Mouse (Mus musculus) adrenal gland, adult 18-20 months (tissue): Measurements from ENCODE around the gene Fam110a. TPM values are rescaled to one million over a fixed set of nuclear protein-coding genes. Genes with fewer than 3 reads are reported as not detected.
"Not testable (repeated sequence)": the region's sequence is repeated elsewhere in the genome, so short reads cannot be mapped to it uniquely, and the experiment has no call there.

Experiments
- DNase-seq, 2 experiments: peaks; one replicate each; pipeline ENCODE4 v3.0.0; 2021 to 2022; ENCODE audit warnings: low spot score in 2 of 2
- total RNA-seq, 2 experiments: library from RNA; stranded (reverse); gene quantifications; 1 replicate in 1 of 2; 2 replicates in 1 of 2; pipeline ENCODE4 v1.2.3; 2021

The Fam110a gene
- total RNA-seq, 2 experiments from 2014 or later = 6.6 to 10.3 TPM

- no peak for DNase-seq
Measured at GRCm38 (mm10) chr2:151997776-151998504, 17.9 kb upstream of the Fam110a start.

GRCm38 (mm10) chr2:151997190-151997575 lies 17.2 kb upstream of the Fam110a start:
- not testable (repeated sequence) for DNase-seq

GRCm38 (mm10) chr2:151996229-151997189 lies 16.5 kb upstream of the Fam110a start, which contains the start of gene Slc52a3:
Gene Slc52a3, plus strand, starts transcription at chr2:151996511.
- DNase-seq = peak; percentile 91 to 93

GRCm38 (mm10) chr2:151994350-151995122 lies 14.5 kb upstream of the Fam110a start:
- peak; percentile 75 to 80 for DNase-seq

- no peak for DNase-seq
Measured at GRCm38 (mm10) chr2:151991446-151991845, 11.4 kb upstream of the Fam110a start.

GRCm38 (mm10) chr2:151990985-151991394 lies 11.0 kb upstream of the Fam110a start:
- DNase-seq = no peak

- no peak for DNase-seq
Measured at GRCm38 (mm10) chr2:151988978-151989377, 9.0 kb upstream of the Fam110a start.

GRCm38 (mm10) chr2:151986958-151987357 lies 6.9 kb upstream of the Fam110a start:
- DNase-seq = no peak

GRCm38 (mm10) chr2:151985426-151986172 lies 5.6 kb upstream of the Fam110a start:
- DNase-seq = no peak

- no peak for DNase-seq
Measured at GRCm38 (mm10) chr2:151984019-151984418, 4.0 kb upstream of the Fam110a start.

- no peak for DNase-seq
Measured at GRCm38 (mm10) chr2:151982476-151982875, 2.5 kb upstream of the Fam110a start.

- no peak for DNase-seq
Measured at GRCm38 (mm10) chr2:151981268-151981667, 1.2 kb upstream of the Fam110a start.

GRCm38 (mm10) chr2:151980355-151980693 lies 305 bp upstream of the Fam110a start:
- DNase-seq = no peak

GRCm38 (mm10) chr2:151978494-151978893 lies 1.5 kb downstream of the Fam110a start:
- no peak for DNase-seq

- no peak for DNase-seq
Measured at GRCm38 (mm10) chr2:151977689-151978440, 2.2 kb downstream of the Fam110a start.

- DNase-seq = no peak
Measured at GRCm38 (mm10) chr2:151976067-151976466, 4.0 kb downstream of the Fam110a start.

GRCm38 (mm10) chr2:151975295-151975694 lies 4.7 kb downstream of the Fam110a start:
- DNase-seq = no peak

- DNase-seq = no peak
Measured at GRCm38 (mm10) chr2:151973595-151974562, 6.1 kb downstream of the Fam110a start.
